ENCODE assay signal across 27 mouse cellular contexts in genomic region chr4:119192757-119193156, GRCm38 (mm10). TPM values are rescaled to one million over a fixed set of nuclear protein-coding genes. Genes with fewer than 3 reads are reported as not detected.
DNase-seq lines count a peak whose midpoint lies in the region; ATAC-seq and TF ChIP-seq lines count a peak whose summit lies in the region.
"Had no signal": no experiment of that assay in that cellular context is flagged by ENCODE, and none has a peak within 500 bp of the region (broad histone marks: within the 10 kb centered on the region; RNA-seq: fewer than 3 reads in every experiment).

No protein-coding gene starts in this region.

- no peak for DNase-seq in liver
- DNase-seq in liver, embryonic 14.5 days (ENCODE audit: low read depth in 3 of 3, low spot score in 3 of 3), result no peak
- no peak for DNase-seq in liver, postnatal 0 days
- DNase-seq in midbrain, embryonic 10.5 days (ENCODE audit: low spot score), result no peak
- DNase-seq: adrenal gland, adult 2 months; adrenal gland, postnatal 10 days; adrenal gland, postnatal 25 days; B cell, adult 2 months; cerebellum, adult 11 months; cerebellum, adult 18-20 months; cerebellum, adult 8-10 months; cerebellum, adult 9-11 months; cerebellum, postnatal 14 days; cerebellum, postnatal 36 days; embryo, embryonic 11 days had no signal

- peaks cover 70% of the 10 kb centered on the region for H3K4me1 ChIP-seq in liver, embryonic 12.5 days
- peaks cover 33 to 57% of the 10 kb centered on the region in 2 experiments for H3K4me1 ChIP-seq in liver, embryonic 14.5 days (replicated peaks; ENCODE audit: control insufficient read depth in 2 of 2, insufficient read depth in 2 of 2, low read length in 1 of 2)
- H3K4me1 ChIP-seq in liver, postnatal 0 days (ENCODE audit: insufficient read depth), result peaks cover 19% of the 10 kb centered on the region
- peaks cover 51% of the 10 kb centered on the region for H3K4me1 ChIP-seq in liver, embryonic 16.5 days (ENCODE audit: control insufficient read depth, low read depth, low read length)
- peaks cover 27% of the 10 kb centered on the region for H3K4me1 ChIP-seq in midbrain, embryonic 10.5 days

- no peak overlapping the region for H3K4me2 ChIP-seq in liver, embryonic 12.5 days
- H3K4me2 ChIP-seq in liver, embryonic 14.5 days (ENCODE audit: low read depth), result no peak overlapping the region
- H3K4me2 ChIP-seq in liver, postnatal 0 days (ENCODE audit: low read depth, low read length), result no peak overlapping the region
- H3K4me2 ChIP-seq in liver, embryonic 16.5 days (ENCODE audit: low read depth, low read length), result no peak overlapping the region
- H3K4me2 ChIP-seq: embryonic facial prominence, embryonic 13.5 days; embryonic facial prominence, embryonic 15.5 days; forebrain, embryonic 12.5 days had no signal

- TF ChIP-seq CTCF in liver, embryonic 14.5 days (IDR thresholded peaks at IDR 0.05; ENCODE audit: low read depth), result no peak
- no peak for TF ChIP-seq CTCF in liver, postnatal 0 days (IDR thresholded peaks at IDR 0.05; ENCODE audit: low read depth)

- H3K36me3 ChIP-seq in liver, embryonic 12.5 days, result peaks cover 19% of the 10 kb centered on the region
- peaks cover 11% of the 10 kb centered on the region for H3K36me3 ChIP-seq in liver, embryonic 14.5 days (replicated peaks; ENCODE audit: control insufficient read depth, insufficient read depth, low read depth)
- peaks cover 3% of the 10 kb centered on the region; the same call in 1 of the 2 replicates for H3K36me3 ChIP-seq in liver, postnatal 0 days (replicated peaks; ENCODE audit: insufficient read depth, low read length)
- H3K36me3 ChIP-seq in liver, embryonic 16.5 days (ENCODE audit: control insufficient read depth, insufficient read depth), result peaks cover 11% of the 10 kb centered on the region
- no peaks in the 10 kb centered on the region for H3K36me3 ChIP-seq in midbrain, embryonic 10.5 days
- H3K36me3 ChIP-seq: embryonic facial prominence, embryonic 15.5 days; forebrain, embryonic 12.5 days had no signal

- no peaks in the 10 kb centered on the region for H3K27me3 ChIP-seq in liver, embryonic 12.5 days (replicated peaks)
- H3K27me3 ChIP-seq in liver, embryonic 14.5 days (ENCODE audit: control insufficient read depth, insufficient read depth, low read length), result no peaks in the 10 kb centered on the region
- no peaks in the 10 kb centered on the region for H3K27me3 ChIP-seq in liver, postnatal 0 days (ENCODE audit: insufficient read depth, low read length)
- H3K27me3 ChIP-seq in liver, embryonic 16.5 days (ENCODE audit: control insufficient read depth, insufficient read depth, low read depth, low read length), result no peaks in the 10 kb centered on the region
- no peaks in the 10 kb centered on the region for H3K27me3 ChIP-seq in midbrain, embryonic 10.5 days (ENCODE audit: low read depth, poor library complexity, severe bottlenecking)
- H3K27me3 ChIP-seq: embryonic facial prominence, embryonic 15.5 days; forebrain, embryonic 12.5 days had no signal

- WGBS in liver, embryonic 12.5 days (ENCODE audit: insufficient replicate concordance), result 85% methylated on average over 4 of the region's 4 CpGs
- WGBS in liver, embryonic 14.5 days (ENCODE audit: insufficient replicate concordance), result 77% methylated on average over 4 of the region's 4 CpGs
- WGBS in liver, postnatal 0 days (ENCODE audit: insufficient replicate concordance), result 86% methylated on average over 4 of the region's 4 CpGs
- WGBS in liver, embryonic 16.5 days (ENCODE audit: insufficient replicate concordance), result 82% methylated on average over 4 of the region's 4 CpGs
- 92% methylated on average over 4 of the region's 4 CpGs for WGBS in midbrain, embryonic 10.5 days

- H3K27ac ChIP-seq in liver, embryonic 12.5 days, result peak overlapping the region; percentile 99
- peak overlapping the region; percentile 60 for H3K27ac ChIP-seq in liver, embryonic 14.5 days
- no peak overlapping the region for H3K27ac ChIP-seq in liver, postnatal 0 days (ENCODE audit: low read depth)
- H3K27ac ChIP-seq in liver, embryonic 16.5 days (ENCODE audit: low read length), result peak overlapping the region; percentile 55
- no peak overlapping the region for H3K27ac ChIP-seq in midbrain, embryonic 10.5 days (replicated peaks)
- H3K27ac ChIP-seq: embryonic facial prominence, embryonic 13.5 days; embryonic facial prominence, embryonic 15.5 days; forebrain, embryonic 10.5 days; forebrain, embryonic 12.5 days had no signal

- no peak overlapping the region for H3K4me3 ChIP-seq in liver, embryonic 12.5 days
- H3K4me3 ChIP-seq in liver, embryonic 14.5 days (ENCODE audit: insufficient read depth in 1 of 2, low read depth in 2 of 2, low read length in 2 of 2), result no peak overlapping the region
- no peak overlapping the region for H3K4me3 ChIP-seq in liver, postnatal 0 days (ENCODE audit: low read depth, low read length)
- no peak overlapping the region for H3K4me3 ChIP-seq in liver, embryonic 16.5 days (ENCODE audit: low read depth, low read length)
- no peak overlapping the region for H3K4me3 ChIP-seq in midbrain, embryonic 10.5 days
- H3K4me3 ChIP-seq: embryonic facial prominence, embryonic 13.5 days; embryonic facial prominence, embryonic 15.5 days; erythroblast, embryonic 14.5 days; forebrain, embryonic 10.5 days; forebrain, embryonic 12.5 days had no signal

- TF ChIP-seq EP300 in liver, embryonic 14.5 days (IDR thresholded peaks at IDR 0.05; ENCODE audit: low read depth), result no peak
- no peak for TF ChIP-seq EP300 in liver, postnatal 0 days (IDR thresholded peaks at IDR 0.05; ENCODE audit: low read depth)

- H3K9me3 ChIP-seq in liver, embryonic 12.5 days (replicated peaks), result no peaks in the 10 kb centered on the region
- H3K9me3 ChIP-seq in liver, embryonic 14.5 days (ENCODE audit: control insufficient read depth, low read length), result no peaks in the 10 kb centered on the region
- H3K9me3 ChIP-seq in liver, postnatal 0 days (ENCODE audit: low read length), result no peaks in the 10 kb centered on the region
- no peaks in the 10 kb centered on the region for H3K9me3 ChIP-seq in liver, embryonic 16.5 days (replicated peaks; ENCODE audit: control insufficient read depth, low read length)
- no peaks in the 10 kb centered on the region for H3K9me3 ChIP-seq in midbrain, embryonic 10.5 days (replicated peaks)
- H3K9me3 ChIP-seq: embryonic facial prominence, embryonic 13.5 days; embryonic facial prominence, embryonic 15.5 days; forebrain, embryonic 10.5 days; forebrain, embryonic 12.5 days; G1E had no signal

- no peak for ATAC-seq in liver, embryonic 12.5 days
- no peak for ATAC-seq in liver, embryonic 14.5 days (ENCODE audit: insufficient read depth)
- no peak for ATAC-seq in liver, postnatal 0 days
- ATAC-seq in liver, embryonic 16.5 days (ENCODE audit: low read depth), result no peak
- ATAC-seq: CD4-positive, CD25-positive, alpha-beta regulatory T cell, adult 4 months; forebrain, embryonic 14.5 days; forebrain, embryonic 16.5 days had no signal

- peak overlapping the region; percentile 17; the same call in 1 of the 2 replicates for H3K9ac ChIP-seq in liver, embryonic 12.5 days
- H3K9ac ChIP-seq in liver, embryonic 14.5 days (replicated peaks), result no peak overlapping the region
- H3K9ac ChIP-seq in liver, postnatal 0 days (replicated peaks), result no peak overlapping the region
- H3K9ac ChIP-seq in liver, embryonic 16.5 days (ENCODE audit: low read depth, low read length), result no peak overlapping the region
- H3K9ac ChIP-seq: embryonic facial prominence, embryonic 13.5 days; embryonic facial prominence, embryonic 15.5 days; forebrain, embryonic 12.5 days had no signal

RNA-seq across cellular contexts. Expression of gene Svbp, which starts 2.3 kb away (rescaled TPM):
- 114 and 121 TPM in 2 replicates for polyA plus RNA-seq in liver, embryonic 12.5 days (2016; fragmentation: Nextera tagmentation; extraction: Ambion mirVana)
- 38.5 and 51.2 TPM in 2 replicates for polyA plus RNA-seq in liver, embryonic 14.5 days (2012; rRNA removed)
- polyA plus RNA-seq in liver, embryonic 14.5 days (2014; fragmentation: Nextera tagmentation; extraction: Ambion mirVana), result 116 and 123 TPM in 2 replicates
- polyA plus RNA-seq in liver, postnatal 0 days (2015; fragmentation: Nextera tagmentation; extraction: Ambion mirVana), result 54.8 and 61.3 TPM in 2 replicates
- 69.6 and 79.2 TPM in 2 replicates for polyA plus RNA-seq in liver, embryonic 16.5 days (2015; fragmentation: Nextera tagmentation; extraction: Ambion mirVana)
- 152 and 156 TPM in 2 replicates for polyA plus RNA-seq in midbrain, embryonic 10.5 days (2016; fragmentation: Nextera tagmentation; extraction: Ambion mirVana)

RNA-seq across cellular contexts. Expression of gene Ermap, which starts 2.9 kb away (rescaled TPM):
- 328 and 333 TPM in 2 replicates for polyA plus RNA-seq in liver, embryonic 12.5 days (2016; fragmentation: Nextera tagmentation; extraction: Ambion mirVana)
- polyA plus RNA-seq in liver, embryonic 14.5 days (2012; rRNA removed), result 158 and 191 TPM in 2 replicates
- 300 and 349 TPM in 2 replicates for polyA plus RNA-seq in liver, embryonic 14.5 days (2014; fragmentation: Nextera tagmentation; extraction: Ambion mirVana)
- 125 and 144 TPM in 2 replicates for polyA plus RNA-seq in liver, postnatal 0 days (2015; fragmentation: Nextera tagmentation; extraction: Ambion mirVana)
- 359 and 361 TPM in 2 replicates for polyA plus RNA-seq in liver, embryonic 16.5 days (2015; fragmentation: Nextera tagmentation; extraction: Ambion mirVana)
- polyA plus RNA-seq in midbrain, embryonic 10.5 days (2016; fragmentation: Nextera tagmentation; extraction: Ambion mirVana), result 8.2 and 9.7 TPM in 2 replicates
- polyA plus RNA-seq: CD4-positive, CD25-positive, alpha-beta regulatory T cell, adult 4 months had no signal

RNA-seq across cellular contexts. Expression of gene Zfp691, which starts 18.8 kb away (rescaled TPM):
- 3.6 and 3.8 TPM in 2 replicates for polyA plus RNA-seq in liver, embryonic 12.5 days (2016; fragmentation: Nextera tagmentation; extraction: Ambion mirVana)
- polyA plus RNA-seq in liver, embryonic 14.5 days (2012; rRNA removed), result 2.6 and 3.3 TPM in 2 replicates
- 1.5 and 2.3 TPM in 2 replicates for polyA plus RNA-seq in liver, embryonic 14.5 days (2014; fragmentation: Nextera tagmentation; extraction: Ambion mirVana)
- polyA plus RNA-seq in liver, postnatal 0 days (2015; fragmentation: Nextera tagmentation; extraction: Ambion mirVana), result 1.8 and 2.1 TPM in 2 replicates
- 2.0 and 2.1 TPM in 2 replicates for polyA plus RNA-seq in liver, embryonic 16.5 days (2015; fragmentation: Nextera tagmentation; extraction: Ambion mirVana)
- 13.1 and 13.3 TPM in 2 replicates for polyA plus RNA-seq in midbrain, embryonic 10.5 days (2016; fragmentation: Nextera tagmentation; extraction: Ambion mirVana)

RNA-seq across cellular contexts. Expression of gene Tmem269, which starts 25.3 kb away (rescaled TPM):
- not detected in 2 replicates for polyA plus RNA-seq in liver, embryonic 12.5 days (2016; fragmentation: Nextera tagmentation; extraction: Ambion mirVana)
- 0.05 TPM in 1 of 2 replicates, not detected in the other for polyA plus RNA-seq in liver, embryonic 14.5 days (2012; rRNA removed)
- not detected in 2 replicates for polyA plus RNA-seq in liver, embryonic 14.5 days (2014; fragmentation: Nextera tagmentation; extraction: Ambion mirVana)
- polyA plus RNA-seq in liver, postnatal 0 days (2015; fragmentation: Nextera tagmentation; extraction: Ambion mirVana), result not detected in 2 replicates
- polyA plus RNA-seq in liver, embryonic 16.5 days (2015; fragmentation: Nextera tagmentation; extraction: Ambion mirVana), result not detected in 2 replicates
- polyA plus RNA-seq in midbrain, embryonic 10.5 days (2016; fragmentation: Nextera tagmentation; extraction: Ambion mirVana), result 0.09 TPM in 1 of 2 replicates, not detected in the other
- polyA plus RNA-seq: CD4-positive, CD25-positive, alpha-beta regulatory T cell, adult 4 months; embryonic facial prominence, embryonic 11.5 days; embryonic facial prominence, embryonic 13.5 days; erythroblast, embryonic 14.5 days; forebrain, embryonic 10.5 days; forebrain, embryonic 12.5 days; G1E had no signal

RNA-seq across cellular contexts. Expression of gene AU022252, which starts 39.8 kb away (rescaled TPM):
- 18.1 and 19.6 TPM in 2 replicates for polyA plus RNA-seq in liver, embryonic 12.5 days (2016; fragmentation: Nextera tagmentation; extraction: Ambion mirVana)
- 2.2 and 3.1 TPM in 2 replicates for polyA plus RNA-seq in liver, embryonic 14.5 days (2012; rRNA removed)
- 12.7 and 12.8 TPM in 2 replicates for polyA plus RNA-seq in liver, embryonic 14.5 days (2014; fragmentation: Nextera tagmentation; extraction: Ambion mirVana)
- 26.6 and 27.8 TPM in 2 replicates for polyA plus RNA-seq in liver, postnatal 0 days (2015; fragmentation: Nextera tagmentation; extraction: Ambion mirVana)
- polyA plus RNA-seq in liver, embryonic 16.5 days (2015; fragmentation: Nextera tagmentation; extraction: Ambion mirVana), result 10.0 and 11.6 TPM in 2 replicates
- 37.3 and 41.3 TPM in 2 replicates for polyA plus RNA-seq in midbrain, embryonic 10.5 days (2016; fragmentation: Nextera tagmentation; extraction: Ambion mirVana)

Comparison
In these comparisons a context has a peak if more than half of its experiments do, and no peak if none do; other contexts are left out.
1. H3K27ac ChIP-seq: peak in liver, embryonic 12.5 days (single experiment), liver, embryonic 14.5 days (single experiment) and liver, embryonic 16.5 days (single experiment); none in liver, postnatal 0 days (single experiment) and midbrain, embryonic 10.5 days (single experiment).
2. RNA of gene Ermap, which starts 2.9 kb away (polyA plus RNA-seq): 359 to 361 TPM in liver, embryonic 16.5 days, 328 to 333 TPM in liver, embryonic 12.5 days, 158 to 349 TPM in liver, embryonic 14.5 days and 125 to 144 TPM in liver, postnatal 0 days; 8.2 to 9.7 TPM in midbrain, embryonic 10.5 days; every median in the first group is over 10 times any median in the second.